Mouse (Mus musculus): ENCODE data around the gene Gm15130.

Gm15130 gene

GRCm38 (mm10) chr2:111152836-111153235, at the start of gene Gm15130:
Gm15130 (minus strand) TSS chr2:111152936.
- no peak for DNase-seq (ENCODE audit: low read depth)

- no peak for DNase-seq (ENCODE audit: low read depth)
Measured at GRCm38 (mm10) chr2:111182068-111182467, 29.3 kb upstream of the Gm15130 start.

- DNase-seq (ENCODE audit: low read depth), result no peak
Measured at GRCm38 (mm10) chr2:111135739-111136138, 17.0 kb downstream of the Gm15130 start.

GRCm38 (mm10) chr2:111105882-111106281, 46.9 kb downstream of the Gm15130 start, which contains the start of gene Gm13941:
Gm13941 (minus strand) TSS chr2:111105982.
- no peak for DNase-seq (ENCODE audit: low read depth)

Measured in fibroblast of lung, adult 2 months (primary cell).